Mouse (Mus musculus) intestine, postnatal 0 days (tissue): ENCODE data around the gene Dnajb6. TPM values are rescaled to one million over a fixed set of nuclear protein-coding genes. Genes with fewer than 3 reads are reported as not detected.

Source experiments
- ATAC-seq: fragments of 200-750 bp; cut with Nextera tagmentation; 2 replicates; pipeline ENCODE4 v1.8.0; 2017; ENCODE audit warnings: mild to moderate bottlenecking, moderate TSS enrichment, moderate library complexity
- H3K27ac ChIP-seq: fragments of 300-500 bp; sonication (generic); 2 replicates; pipeline ENCODE4 v1.5.1; 2014; ENCODE audit warnings: mild to moderate bottlenecking, low read depth, low read length, moderate library complexity
- H3K27me3 ChIP-seq: fragments of 300-500 bp; sonication (generic); replicated peaks from 2 replicates; pipeline ENCODE4 v1.6.1; 2014; ENCODE audit warnings: low read length, mixed read lengths; ENCODE audit not compliant: control insufficient read depth, insufficient read depth
- H3K36me3 ChIP-seq: fragments of 300-500 bp; sonication (generic); 2 replicates; pipeline ENCODE4 v1.6.1; 2014; ENCODE audit warnings: mild to moderate bottlenecking, moderate library complexity; ENCODE audit not compliant: control insufficient read depth, insufficient read depth
- H3K4me1 ChIP-seq: fragments of 300-500 bp; sonication (generic); replicated peaks from 2 replicates; pipeline ENCODE4 v1.6.1; 2014; ENCODE audit warnings: antibody characterized with exemption, low read length, mixed read lengths; ENCODE audit not compliant: control insufficient read depth, insufficient read depth
- H3K4me2 ChIP-seq: fragments of 300-500 bp; sonication (generic); replicated peaks from 2 replicates; pipeline ENCODE4 v1.6.1; 2014; ENCODE audit warnings: low read depth, mild to moderate bottlenecking, moderate library complexity
- H3K4me3 ChIP-seq: fragments of 300-500 bp; sonication (generic); 2 replicates; pipeline ENCODE4 v1.5.1; 2014; ENCODE audit warnings: low read depth, low read length
- H3K9ac ChIP-seq: fragments of 300-500 bp; sonication (generic); 2 replicates; pipeline ENCODE4 v1.6.1; 2014; ENCODE audit warnings: mild to moderate bottlenecking, low read depth, low read length
- H3K9me3 ChIP-seq: fragments of 300-500 bp; sonication (generic); 2 replicates; pipeline ENCODE4 v1.6.1; 2016; ENCODE audit warnings: mixed run types; ENCODE audit not compliant: control insufficient read depth
- CTCF ChIP-seq: sonication (generic); IDR thresholded peaks from 2 replicates; pipeline ENCODE4 v1.5.1; 2016; ENCODE audit warnings: low read depth, mild to moderate bottlenecking, control low read depth, antibody characterized with exemption, moderate library complexity
- WGBS: fragments of 180-500 bp; shearing (Covaris S2); extraction: QIAGEN DNeasy Blood & Tissue Kit; methylation state at CpG from one replicate; pipeline ENCODE4 v1.1.7; 2014; 5-methylcytosine and 5-hydroxymethylcytosine counted together
- polyA plus RNA-seq: library from polyadenylated mRNA; unstranded; fragments of >200 nt; fragmentation: Nextera tagmentation; extraction: Ambion mirVana; gene quantifications from 2 replicates; pipeline ENCODE4 v1.2.1, GENCODE M21; 2015

Dnajb6 gene
- polyA plus RNA-seq, 1 experiment from 2014 or later = 109 TPM

- no peaks in the 10 kb centered on the region for H3K36me3 ChIP-seq
- no peaks in the 10 kb centered on the region for H3K27me3 ChIP-seq
- H3K4me3 ChIP-seq = no peak overlapping the region
- H3K9me3 ChIP-seq = no peaks in the 10 kb centered on the region
- H3K9ac ChIP-seq = no peak overlapping the region
- WGBS = 52% methylated on average over 4 of the region's 4 CpGs
- no peaks in the 10 kb centered on the region for H3K4me1 ChIP-seq
- no peak for ATAC-seq
- no peak overlapping the region for H3K27ac ChIP-seq
- H3K4me2 ChIP-seq = no peak overlapping the region
- TF ChIP-seq CTCF = no peak
Measured at GRCm38 (mm10) chr5:29826780-29827179, 91.3 kb downstream of the Dnajb6 start.

DNA sequence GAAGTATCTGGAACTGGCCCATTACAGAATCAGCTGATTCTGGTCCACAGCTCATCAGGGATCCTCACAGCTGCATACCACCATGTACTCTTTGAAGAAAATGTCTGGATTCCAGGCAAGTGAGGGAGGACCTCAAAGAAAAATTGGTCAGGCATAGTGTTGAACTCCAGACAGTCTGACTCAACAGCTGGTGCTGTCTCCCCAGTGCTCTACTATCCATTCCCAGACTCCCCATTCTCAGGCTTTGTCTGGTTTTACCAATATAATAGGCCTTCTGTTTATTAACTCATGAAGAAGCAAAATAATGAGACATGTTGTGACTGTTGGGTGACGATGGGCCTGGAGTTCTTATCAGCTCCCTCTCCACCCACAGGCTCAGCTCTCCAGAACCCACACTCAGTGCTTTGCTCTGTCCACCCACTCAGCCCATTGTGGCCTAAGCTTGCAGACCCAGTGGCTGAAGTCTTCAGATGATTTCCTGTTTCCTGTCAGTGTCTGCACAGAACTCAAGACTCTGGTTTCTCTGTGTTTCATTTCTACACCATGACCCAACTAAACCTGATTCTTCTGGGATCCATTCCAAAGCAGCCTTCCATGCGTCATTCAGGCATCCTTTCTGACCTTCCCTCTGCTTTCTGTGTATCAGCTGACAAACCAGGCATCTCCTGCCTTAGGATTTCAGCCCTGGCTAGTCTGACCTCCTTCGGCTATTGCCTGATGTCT lies 107.1 kb downstream of the Dnajb6 start:
- no peak for TF ChIP-seq CTCF
- no peaks in the 10 kb centered on the region for H3K27me3 ChIP-seq
- H3K27ac ChIP-seq = no peak overlapping the region
- no peaks in the 10 kb centered on the region for H3K9me3 ChIP-seq
- H3K9ac ChIP-seq = no peak overlapping the region
- H3K4me3 ChIP-seq = no peak overlapping the region
- no peaks in the 10 kb centered on the region for H3K36me3 ChIP-seq
- ATAC-seq = no peak
- no peak overlapping the region for H3K4me2 ChIP-seq
- no peaks in the 10 kb centered on the region for H3K4me1 ChIP-seq
- 56% methylated on average over 3 of the region's 3 CpGs for WGBS

DNA sequence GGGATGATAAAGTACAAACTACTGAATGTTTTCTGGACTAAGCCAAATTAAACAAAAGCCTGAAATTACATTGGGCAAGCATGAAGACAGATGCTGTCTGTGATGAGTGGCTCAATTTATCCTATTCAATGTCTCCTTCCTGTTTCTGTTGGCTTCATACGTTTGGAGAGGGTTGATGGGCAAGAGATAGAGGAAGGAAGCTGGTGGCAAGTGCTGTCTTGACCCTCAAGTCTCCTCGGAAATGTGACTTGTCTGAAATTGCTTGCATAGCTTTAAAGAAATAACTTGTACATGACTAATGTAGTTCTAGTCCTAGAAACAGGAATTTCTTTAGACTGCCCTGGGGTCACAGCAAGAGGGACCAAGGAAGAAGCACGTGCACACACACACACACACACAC lies 109.5 kb downstream of the Dnajb6 start:
- Histone ChIP-seq H3K4me2 (no peak overlapping the region), H3K9ac (no peak overlapping the region), H3K4me3 (no peak overlapping the region), H3K36me3 (no peaks in the 10 kb centered on the region), H3K9me3 (no peaks in the 10 kb centered on the region), H3K4me1 (no peaks in the 10 kb centered on the region), H3K27ac (no peak overlapping the region), H3K27me3 (no peaks in the 10 kb centered on the region)
- TF ChIP-seq CTCF = no peak
- WGBS = 47% methylated on average over 3 of the region's 3 CpGs
- no peak for ATAC-seq

DNA sequence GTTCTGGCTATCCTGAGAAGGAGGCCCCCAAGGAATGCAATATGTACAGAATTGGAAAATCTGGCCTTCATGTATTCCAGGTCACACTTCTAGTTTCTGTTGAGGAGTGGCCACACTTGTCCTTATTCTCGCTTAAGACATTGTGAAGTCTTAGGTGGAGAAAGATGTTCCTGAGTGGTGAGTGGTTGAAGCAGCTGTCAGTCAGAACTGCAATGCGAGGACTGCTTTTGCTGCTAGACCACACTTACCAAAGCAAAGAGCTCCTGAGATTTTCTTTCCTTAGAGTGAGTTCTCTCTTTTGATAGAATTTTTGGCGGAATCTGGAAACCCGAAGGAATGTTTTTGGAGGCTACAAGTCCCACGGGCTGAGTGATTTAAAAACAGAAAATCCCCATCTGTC lies 112.0 kb downstream of the Dnajb6 start:
- Histone ChIP-seq H3K27me3 (no peaks in the 10 kb centered on the region), H3K27ac (no peak overlapping the region), H3K4me1 (no peaks in the 10 kb centered on the region), H3K4me2 (no peak overlapping the region), H3K9me3 (no peaks in the 10 kb centered on the region), H3K36me3 (no peaks in the 10 kb centered on the region), H3K9ac (no peak overlapping the region), H3K4me3 (no peak overlapping the region)
- TF ChIP-seq CTCF = no peak
- 85% methylated on average over 5 of the region's 5 CpGs for WGBS
- ATAC-seq = no peak

DNA sequence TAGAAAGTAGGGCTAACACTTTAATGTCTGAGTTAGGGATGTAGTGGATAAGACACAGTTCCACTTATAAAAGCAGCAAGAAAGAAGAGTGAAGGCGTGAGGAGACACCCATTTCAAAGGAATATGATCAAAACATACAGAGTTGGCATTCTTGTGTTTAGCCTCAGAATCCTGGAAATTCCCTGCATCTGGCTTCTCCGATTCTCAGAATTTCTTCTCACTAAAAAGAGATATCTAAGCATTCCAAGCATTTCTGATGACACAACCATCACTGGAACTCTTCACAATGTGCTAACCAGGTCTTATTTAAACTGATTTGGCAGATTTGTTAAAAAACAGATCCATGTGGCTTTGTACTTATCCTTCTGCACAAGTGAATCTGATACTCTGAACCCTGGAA lies 112.6 kb downstream of the Dnajb6 start:
- no peak overlapping the region for H3K4me3 ChIP-seq

DNA sequence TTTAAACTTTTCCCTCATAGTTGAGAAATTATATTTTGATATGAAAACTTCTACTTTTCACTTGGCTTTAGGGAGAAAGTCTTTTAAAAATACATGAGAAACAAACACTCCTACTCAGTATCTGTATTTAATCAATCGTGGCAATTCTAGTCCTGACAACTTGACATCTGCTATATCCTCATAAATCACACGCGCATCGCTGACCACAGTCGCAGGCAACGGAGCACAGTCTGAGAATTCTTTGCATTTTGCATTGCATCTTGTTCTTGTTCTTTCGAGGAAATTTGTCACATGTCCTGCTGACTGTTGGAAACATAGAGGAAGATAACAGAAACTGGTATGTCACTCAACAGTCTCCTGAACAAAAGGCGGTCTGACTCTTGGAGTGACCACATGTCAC lies 116.9 kb downstream of the Dnajb6 start:
- H3K9ac ChIP-seq = no peak overlapping the region
- H3K9me3 ChIP-seq = no peaks in the 10 kb centered on the region
- no peak overlapping the region for H3K27ac ChIP-seq
- WGBS = 55% methylated on average over 8 of the region's 8 CpGs
- H3K36me3 ChIP-seq = no peaks in the 10 kb centered on the region
- H3K27me3 ChIP-seq = no peaks in the 10 kb centered on the region
- no peak for TF ChIP-seq CTCF
- no peaks in the 10 kb centered on the region for H3K4me1 ChIP-seq
- H3K4me2 ChIP-seq = no peak overlapping the region
- no peak for ATAC-seq
- no peak overlapping the region for H3K4me3 ChIP-seq

More for the DNA sequence above, 112.6 kb downstream of the Dnajb6 start:
- Histone ChIP-seq H3K27ac (no peak overlapping the region), H3K9me3 (no peaks in the 10 kb centered on the region), H3K36me3 (no peaks in the 10 kb centered on the region), H3K27me3 (no peaks in the 10 kb centered on the region), H3K4me2 (no peak overlapping the region), H3K9ac (no peak overlapping the region), H3K4me1 (no peaks in the 10 kb centered on the region)
- 70% methylated on average over 2 of the region's 2 CpGs for WGBS
- TF ChIP-seq CTCF = no peak
- no peak for ATAC-seq

- no peak for TF ChIP-seq CTCF
- Histone ChIP-seq H3K4me1 (no peaks in the 10 kb centered on the region), H3K36me3 (no peaks in the 10 kb centered on the region), H3K4me3 (no peak overlapping the region), H3K4me2 (no peak overlapping the region), H3K9ac (no peak overlapping the region), H3K27ac (no peak overlapping the region), H3K9me3 (no peaks in the 10 kb centered on the region), H3K27me3 (no peaks in the 10 kb centered on the region)
- WGBS = 70% methylated on average over 1 of the region's 1 CpGs
- no peak for ATAC-seq
Measured at GRCm38 (mm10) chr5:29853035-29853434, 117.5 kb downstream of the Dnajb6 start.
